Mouse (Mus musculus) lung, adult 2 months (tissue): Measurements from ENCODE around the gene Pde6d.

ENCODE experiments used
- CTCF ChIP-seq: fragments of 200-500 bp; IDR thresholded peaks from 2 replicates; pipeline ENCODE4 v1.5.1; 2011; ENCODE audit warnings: mild to moderate bottlenecking, low read length, control low read depth; ENCODE audit not compliant: insufficient read depth
- POLR2A ChIP-seq: fragments of 200-500 bp; IDR thresholded peaks from 2 replicates; pipeline ENCODE4 v1.6.1; 2011; ENCODE audit warnings: low read depth, mild to moderate bottlenecking, control low read depth, low read length, borderline replicate concordance; ENCODE audit errors: extremely low read depth

DNA sequence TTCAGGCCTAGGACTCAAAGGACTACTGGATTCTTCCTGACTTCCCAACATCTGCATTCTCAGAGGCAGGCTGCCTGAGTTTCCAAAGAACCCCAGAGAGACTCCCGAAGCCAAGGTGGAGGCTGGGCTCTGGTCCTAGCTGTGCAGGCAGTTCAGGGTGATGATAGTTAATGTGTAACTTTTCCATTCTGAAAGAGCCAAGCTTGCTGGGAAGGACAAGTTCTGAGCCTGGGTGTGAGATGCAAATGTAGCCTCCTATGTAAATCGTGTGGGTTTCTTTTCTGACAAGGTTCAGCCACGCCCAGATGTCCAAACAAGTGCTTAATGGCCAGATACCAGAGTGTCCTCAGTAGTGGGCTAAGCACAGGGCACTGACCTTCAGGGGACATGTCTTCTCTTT, 84.4 kb downstream of the Pde6d start:
- no peak for TF ChIP-seq CTCF
- no peak for TF ChIP-seq POLR2A
